Mouse (Mus musculus): ENCODE results near the gene Syne2.

Syne2 gene

GRCm38 (mm10) chr12:75833149-75833959 is 15.4 kb downstream of the Syne2 start:
- peak; percentile 73 for DNase-seq

- peak; percentile 11 for DNase-seq
Observed at GRCm38 (mm10) chr12:75833960-75834729, 16.2 kb downstream of the Syne2 start.

GRCm38 (mm10) chr12:75836524-75836962 is 18.6 kb downstream of the Syne2 start:
- peak; percentile 57 for DNase-seq

DNA sequence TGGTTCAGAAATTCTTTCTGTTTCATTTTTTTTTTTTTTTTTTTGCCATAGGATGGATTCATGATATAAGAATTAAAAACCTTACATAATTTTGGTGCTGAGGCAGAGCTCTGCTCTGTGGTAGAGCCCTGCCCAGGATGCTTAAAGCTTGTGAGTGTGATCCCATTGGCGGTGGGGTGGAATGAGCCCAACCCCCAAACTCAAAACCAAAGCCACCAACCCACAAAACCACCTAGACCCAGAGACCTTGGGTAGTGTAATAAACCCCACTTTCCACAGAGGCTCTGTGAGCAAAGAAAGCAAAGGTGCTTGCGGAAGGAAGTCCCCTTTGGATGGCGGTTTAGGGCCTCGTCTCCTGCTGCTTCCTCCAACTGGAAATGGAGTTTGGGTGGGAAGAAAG is 19.5 kb downstream of the Syne2 start:
- no peak for DNase-seq

- no peak for DNase-seq
Observed at GRCm38 (mm10) chr12:75839083-75839736, 21.3 kb downstream of the Syne2 start.

- DNase-seq, result no peak
Observed at GRCm38 (mm10) chr12:75841183-75841582, 23.2 kb downstream of the Syne2 start.

DNA sequence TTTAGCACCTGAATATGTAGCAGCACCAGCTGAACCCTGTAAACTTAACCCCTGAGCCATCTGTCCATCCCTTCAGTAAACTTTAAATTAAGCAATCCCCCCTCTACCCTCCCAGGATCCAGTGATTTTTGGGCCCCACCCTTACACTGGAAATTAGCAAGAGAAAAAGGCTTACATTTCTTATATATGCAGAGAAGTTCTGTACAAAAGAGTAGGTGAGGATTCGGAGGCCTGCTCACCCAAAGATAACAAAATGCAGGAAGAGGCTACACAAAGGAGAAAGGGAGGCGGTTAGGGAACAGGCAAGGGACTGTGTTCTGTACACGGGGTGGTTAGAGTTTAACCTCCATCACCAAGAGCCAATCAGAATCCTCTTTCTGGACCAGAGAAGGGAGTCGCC is 26.4 kb downstream of the Syne2 start:
- DNase-seq, result no peak

GRCm38 (mm10) chr12:75845070-75845469 is 27.1 kb downstream of the Syne2 start:
- DNase-seq, result no peak

- peak; percentile 96 for DNase-seq
Observed at GRCm38 (mm10) chr12:75846513-75846912, 28.6 kb downstream of the Syne2 start.

GRCm38 (mm10) chr12:75850205-75850604 is 32.3 kb downstream of the Syne2 start:
- DNase-seq, result no peak

- DNase-seq, result no peak
Observed at GRCm38 (mm10) chr12:75851481-75851880, 33.5 kb downstream of the Syne2 start.

DNA sequence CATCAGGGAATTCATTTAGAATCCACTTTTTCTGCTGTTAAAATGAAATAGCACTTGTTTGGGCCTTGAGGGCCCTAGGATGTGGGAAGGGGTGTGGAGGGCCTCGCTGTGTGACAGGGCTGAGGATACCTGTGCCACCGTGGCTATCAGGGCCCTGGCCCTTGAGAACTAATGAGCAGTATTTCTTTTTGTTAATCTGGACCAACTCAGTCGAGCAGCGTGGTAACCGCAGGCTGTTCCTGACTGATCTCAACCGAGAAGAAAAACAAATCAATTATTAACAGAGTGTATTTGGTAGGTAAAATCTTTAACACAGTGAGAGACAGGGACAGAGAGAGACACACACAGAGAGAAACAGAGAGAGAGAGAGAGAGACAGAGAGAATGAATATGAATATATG is 34.5 kb downstream of the Syne2 start:
- peak; percentile 73 for DNase-seq

- peak; percentile 82 for DNase-seq
Observed at GRCm38 (mm10) chr12:75853559-75853958, 35.6 kb downstream of the Syne2 start.

DNA sequence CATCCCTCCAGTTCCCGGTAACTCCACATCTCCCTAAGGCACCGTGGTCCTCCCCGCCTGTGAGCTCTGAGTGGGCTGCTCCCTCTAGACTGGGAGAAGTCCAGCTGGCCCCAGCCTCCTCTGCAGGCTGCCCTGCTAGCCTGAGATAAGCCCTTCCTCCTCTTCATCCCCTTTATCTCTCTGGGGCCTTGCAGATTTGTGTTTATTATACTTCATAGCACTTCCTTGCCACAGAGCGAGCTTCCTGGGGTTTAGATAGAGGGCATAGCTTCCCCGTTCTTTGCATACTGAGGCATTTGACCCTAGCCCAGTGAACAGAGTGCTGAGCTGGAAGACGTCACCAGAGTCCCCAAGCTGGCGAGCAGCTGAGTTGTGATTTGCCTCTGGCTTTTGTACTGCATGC is 37.1 kb downstream of the Syne2 start:
- DNase-seq, result no peak

DNA sequence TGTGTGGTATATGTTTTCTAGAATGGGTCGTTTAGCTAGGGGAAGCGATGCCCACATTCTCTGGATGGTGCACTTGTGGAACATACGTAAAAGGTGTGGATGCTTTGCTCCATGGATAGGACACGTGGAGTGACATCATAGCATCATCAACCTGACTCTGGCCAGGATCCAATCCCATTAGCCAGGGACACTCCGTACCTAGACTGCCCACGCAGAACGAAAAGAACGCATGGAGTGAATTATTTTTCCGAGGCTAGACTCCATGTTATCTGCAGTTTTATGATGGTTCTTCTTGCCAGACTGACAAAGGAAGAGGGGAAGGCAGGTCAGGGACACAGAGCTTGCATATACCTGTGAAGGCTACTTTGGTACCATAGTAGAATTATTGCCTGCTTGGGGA is 37.7 kb downstream of the Syne2 start:
- no peak for DNase-seq

DNA sequence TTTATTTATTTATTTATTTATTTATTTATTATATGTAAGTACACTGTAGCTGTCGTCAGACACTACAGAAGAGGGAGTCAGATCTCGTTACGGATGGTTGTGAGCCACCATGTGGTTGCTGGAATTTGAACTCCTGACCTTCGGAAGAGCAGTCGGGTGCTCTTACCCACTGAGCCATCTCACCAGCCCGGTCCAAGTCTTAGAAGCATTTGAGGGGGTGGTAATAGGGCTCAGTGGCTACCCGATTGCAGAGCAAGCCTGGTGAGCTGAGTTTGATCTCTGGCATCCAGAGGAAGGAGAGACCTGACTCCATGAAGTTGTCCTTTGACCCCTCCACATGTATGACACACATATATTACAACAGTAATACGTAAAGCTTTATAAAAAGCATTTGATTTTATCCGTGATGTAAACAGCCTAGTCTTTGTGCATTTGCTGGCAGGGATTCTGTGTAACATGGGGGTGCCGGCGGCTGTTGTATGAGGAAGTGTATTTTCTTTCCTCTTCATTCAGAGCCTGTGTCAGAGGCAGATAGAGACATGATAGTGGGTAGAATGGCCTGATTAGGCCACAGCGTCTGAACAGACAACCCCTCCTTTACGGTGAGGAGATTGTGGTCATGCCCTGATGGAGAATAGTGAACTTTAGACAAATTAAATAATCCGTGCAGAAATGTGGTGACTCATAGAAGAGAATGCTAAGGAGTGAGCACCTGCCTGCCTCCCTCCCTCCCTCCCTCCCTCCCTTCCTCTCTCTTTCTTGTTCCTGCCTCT is 38.3 kb downstream of the Syne2 start:
- DNase-seq, result peak; percentile 53

- DNase-seq, result no peak
Observed at GRCm38 (mm10) chr12:75859936-75860335, 42.0 kb downstream of the Syne2 start.

DNA sequence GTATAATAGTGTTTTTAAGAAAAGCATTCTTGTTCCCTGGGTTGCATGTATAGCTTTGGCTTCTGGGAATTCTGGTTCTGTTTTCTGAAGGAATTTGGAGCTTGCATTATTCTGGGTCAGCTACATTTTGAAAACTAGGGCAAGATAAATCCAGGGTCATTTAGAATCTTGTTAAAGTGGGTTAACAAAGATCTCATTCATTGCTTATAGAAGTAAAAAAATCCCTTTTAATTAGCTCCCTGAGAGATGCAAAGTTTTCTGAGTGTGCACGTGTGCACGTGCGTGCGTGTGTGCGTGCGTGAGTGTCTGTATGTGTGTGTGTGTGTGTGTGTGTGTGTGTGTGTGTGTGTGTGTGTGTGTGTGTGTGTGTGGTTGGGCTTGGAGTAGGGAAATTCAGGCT is 42.9 kb downstream of the Syne2 start:
- no peak for DNase-seq

DNA sequence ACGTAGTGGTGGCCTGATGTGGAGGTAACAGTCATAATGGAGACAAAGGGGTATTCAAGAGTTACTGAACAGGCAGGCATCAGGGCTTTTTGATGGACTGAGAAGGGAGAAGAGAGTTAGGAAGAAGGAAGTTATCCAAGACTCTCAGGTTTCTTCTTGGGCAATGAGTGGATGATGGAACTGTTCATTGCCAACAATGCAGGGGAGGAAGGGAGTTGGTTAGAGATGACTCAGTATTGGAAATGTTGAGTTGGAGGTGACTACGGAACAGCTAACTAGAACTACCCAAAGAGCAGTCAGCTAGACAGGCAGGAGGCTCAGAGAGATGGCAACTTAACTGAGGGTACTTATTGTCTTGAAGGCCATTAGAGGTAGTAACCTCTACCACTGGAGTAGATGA is 47.2 kb downstream of the Syne2 start:
- no peak for DNase-seq

DNA sequence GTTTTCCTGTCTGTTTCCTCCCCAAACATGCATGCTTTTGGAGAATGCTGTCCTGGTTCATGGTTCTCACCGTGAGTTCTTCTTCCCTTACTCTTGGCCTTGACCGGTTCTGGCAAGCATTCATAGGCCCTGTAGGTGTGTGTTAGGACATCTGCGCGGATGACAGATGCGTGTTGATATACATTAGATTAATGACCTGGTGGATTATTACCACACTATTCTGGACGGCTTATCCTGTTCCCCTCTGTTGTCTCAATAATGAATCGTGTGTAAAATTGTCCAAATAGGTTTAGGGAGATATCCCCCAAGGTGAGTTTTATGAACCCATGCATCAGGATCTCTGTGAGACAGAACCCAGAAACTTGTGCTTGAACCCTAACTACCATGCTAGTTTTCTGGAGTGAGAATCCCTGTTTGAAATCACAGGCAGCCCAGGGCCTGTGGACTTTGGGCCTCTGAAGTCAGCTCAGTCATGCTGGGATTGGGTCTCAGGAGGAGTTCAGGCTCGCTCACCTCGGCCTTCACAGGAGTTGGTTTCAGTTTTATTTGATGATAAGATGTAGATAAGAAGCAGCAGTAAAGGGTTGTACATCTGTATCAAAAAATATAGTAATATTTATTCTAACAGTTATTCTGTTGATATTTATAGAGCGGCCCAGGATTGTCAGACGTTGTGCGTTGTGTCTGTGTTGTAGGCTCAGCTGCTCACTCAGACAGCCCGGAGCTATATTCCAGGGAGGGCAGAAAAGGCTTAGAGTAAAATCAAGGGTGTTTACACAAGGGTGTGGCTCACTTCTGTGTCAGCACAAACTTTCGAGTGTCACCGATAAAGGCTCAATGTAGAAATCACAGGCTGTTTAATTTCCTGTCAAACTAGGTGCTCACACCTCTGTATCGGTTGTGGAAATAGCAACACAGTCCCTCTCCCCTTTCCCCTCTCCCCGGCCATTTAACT is 48.8 kb downstream of the Syne2 start:
- DNase-seq, result no peak

- peak; percentile 33 for DNase-seq
Observed at GRCm38 (mm10) chr12:75873546-75874235, 55.8 kb downstream of the Syne2 start.

Measured in kidney, adult 11 months (tissue).